Mouse (Mus musculus) MEL (cell line): ENCODE data around the gene Atg7.

Experiments used
- CTCF ChIP-seq, 3 experiments: IDR thresholded peaks in 2 of 3; conservative IDR thresholded peaks in 1 of 3; 2 replicates each; pipeline ENCODE4 v1.5.1; 2011 to 2012; ENCODE audit warnings: low read length in 3 of 3, low read depth in 2 of 3, mild to moderate bottlenecking in 2 of 3, improper control_type of control experiment in 1 of 3, inconsistent platforms in 1 of 3, mixed read lengths in 1 of 3, moderate library complexity in 1 of 3; ENCODE audit not compliant: control insufficient read depth in 1 of 3, insufficient read depth in 1 of 3, poor library complexity in 1 of 3, severe bottlenecking in 1 of 3
- EP300 ChIP-seq, 2 experiments: IDR thresholded peaks; 2 replicates each; pipeline ENCODE4 v1.6.1; 2011; ENCODE audit warnings: improper control_type of control experiment in 2 of 2, low read length in 2 of 2, low read depth in 1 of 2, mild to moderate bottlenecking in 1 of 2
- HCFC1 ChIP-seq: IDR thresholded peaks from 2 replicates; pipeline ENCODE4 v1.6.1; 2012; ENCODE audit warnings: low read depth, mild to moderate bottlenecking, inconsistent platforms, low read length, improper control_type of control experiment, moderate library complexity
- MAX ChIP-seq: IDR thresholded peaks from 2 replicates; pipeline ENCODE4 v1.6.1; 2011; ENCODE audit warnings: low read length, improper control_type of control experiment
- MYC ChIP-seq: IDR thresholded peaks from 2 replicates; pipeline ENCODE4 v1.6.1; 2011; ENCODE audit warnings: low read depth, mild to moderate bottlenecking, low read length, improper control_type of control experiment, moderate library complexity
- POLR2A ChIP-seq, 2 experiments: IDR thresholded peaks; 2 replicates each; pipeline ENCODE4 v1.6.1; 2011 to 2012; ENCODE audit warnings: low read length in 2 of 2, mild to moderate bottlenecking in 2 of 2, control low read depth in 1 of 2, improper control_type of control experiment in 1 of 2, low read depth in 1 of 2, moderate library complexity in 1 of 2; ENCODE audit not compliant: control insufficient read depth in 1 of 2, insufficient read depth in 1 of 2, poor library complexity in 1 of 2
- TAL1 ChIP-seq: IDR thresholded peaks from 2 replicates; pipeline ENCODE4 v1.6.1; 2012; ENCODE audit warnings: mild to moderate bottlenecking, inconsistent platforms, low read length, moderate library complexity, mixed read lengths
- USF1 ChIP-seq: IDR thresholded peaks from 2 replicates; pipeline ENCODE4 v1.6.1; 2014; ENCODE audit warnings: low read depth, mild to moderate bottlenecking, inconsistent platforms, low read length, improper control_type of control experiment, moderate library complexity
- ZC3H11A ChIP-seq: IDR thresholded peaks from 2 replicates; pipeline ENCODE4 v1.6.1; 2012; ENCODE audit warnings: low read depth, mild to moderate bottlenecking, inconsistent platforms, low read length, improper control_type of control experiment
- ZKSCAN1 ChIP-seq: IDR thresholded peaks from 2 replicates; pipeline ENCODE4 v1.6.1; 2012; ENCODE audit warnings: low read depth, mild to moderate bottlenecking, inconsistent platforms, low read length, improper control_type of control experiment, moderate library complexity
- ZNF384 ChIP-seq: IDR thresholded peaks from 2 replicates; pipeline ENCODE4 v1.6.1; 2012; ENCODE audit warnings: low read depth, mild to moderate bottlenecking, inconsistent platforms, low read length, improper control_type of control experiment

- TF ChIP-seq ZC3H11A (no peak), CTCF (IDR thresholded peaks at IDR 0.05 in 2 of 3, conservative IDR thresholded peaks at IDR 0.05 in 1 of 3; ENCODE audit: control insufficient read depth in 1 of 3, insufficient read depth in 1 of 3, low read depth in 2 of 3, low read length in 3 of 3, poor library complexity in 1 of 3, severe bottlenecking in 1 of 3) (no peak), EP300 (IDR thresholded peaks at IDR 0.05; ENCODE audit: low read depth in 1 of 2, low read length in 2 of 2) (no peak), POLR2A (IDR thresholded peaks at IDR 0.05; ENCODE audit: control insufficient read depth in 1 of 2, insufficient read depth in 1 of 2, low read depth in 1 of 2, low read length in 2 of 2, poor library complexity in 1 of 2) (no peak), USF1 (no peak), TAL1 (no peak), ZNF384 (no peak), MAX (no peak), MYC (no peak), ZKSCAN1 (no peak), HCFC1 (no peak)
Observed at GRCm38 (mm10) chr6:114904233-114904632, 261.3 kb downstream of the Atg7 start.
